Mouse (Mus musculus) brown adipose tissue, adult 24 weeks (tissue): Measurements from ENCODE around the gene Fer. TPM values are rescaled to one million over a fixed set of nuclear protein-coding genes. Genes with fewer than 3 reads are reported as not detected.

Source experiments
- H3K27ac ChIP-seq: fragments of 200-500 bp; replicated peaks from 2 replicates; pipeline ENCODE4 v1.5.1; 2012; ENCODE audit warnings: low read depth, mild to moderate bottlenecking, low read length
- H3K4me1 ChIP-seq: fragments of 200-500 bp; 2 replicates; pipeline ENCODE4 v1.6.1; 2012; ENCODE audit warnings: low read length, mixed read lengths; ENCODE audit not compliant: control insufficient read depth, insufficient read depth, insufficient read length
- H3K4me3 ChIP-seq: fragments of 200-500 bp; 2 replicates; pipeline ENCODE4 v1.5.1; 2012; ENCODE audit warnings: low read depth, mild to moderate bottlenecking, low read length, moderate library complexity; ENCODE audit not compliant: insufficient read depth
- polyA plus RNA-seq: library from polyadenylated mRNA; stranded (reverse); fragments of >200 nt; gene quantifications from 2 replicates; pipeline ENCODE4 v1.2.4, GENCODE M21; 2012; ENCODE audit not compliant: missing spikeins, insufficient read depth, insufficient read length

Gene Fer
- polyA plus RNA-seq, 1 experiment: 10.2 TPM

- Histone ChIP-seq H3K4me3 (no peak overlapping the region), H3K27ac (no peak overlapping the region), H3K4me1 (no peaks in the 10 kb centered on the region)
Measured at GRCm38 (mm10) chr17:63921601-63922203, 58.8 kb downstream of the Fer start.

- Histone ChIP-seq H3K4me3 (no peak overlapping the region), H3K4me1 (0 out of 2 replicates have a peak, but pooled peaks cover 1% of the 10 kb centered on the region), H3K27ac (no peak overlapping the region)
Measured at GRCm38 (mm10) chr17:63925581-63925980, 62.7 kb downstream of the Fer start.

- Histone ChIP-seq H3K4me1 (0 out of 2 replicates have a peak, but pooled peaks cover 2% of the 10 kb centered on the region), H3K27ac (no peak overlapping the region), H3K4me3 (no peak overlapping the region)
Measured at GRCm38 (mm10) chr17:63930634-63931033, 67.8 kb downstream of the Fer start.

GRCm38 (mm10) chr17:63931556-63931955 is 68.7 kb downstream of the Fer start:
- 0 out of 2 replicates have a peak, but pooled peaks cover 2% of the 10 kb centered on the region for H3K4me1 ChIP-seq
- no peak overlapping the region for H3K27ac ChIP-seq
- no peak overlapping the region for H3K4me3 ChIP-seq

- Histone ChIP-seq H3K4me1 (0 out of 2 replicates have a peak, but pooled peaks cover 2% of the 10 kb centered on the region), H3K27ac (no peak overlapping the region), H3K4me3 (no peak overlapping the region)
Measured at GRCm38 (mm10) chr17:63935408-63935807, 72.5 kb downstream of the Fer start.

- Histone ChIP-seq H3K27ac (no peak overlapping the region), H3K4me1 (no peaks in the 10 kb centered on the region), H3K4me3 (no peak overlapping the region)
Measured at GRCm38 (mm10) chr17:63937886-63938285, 75.0 kb downstream of the Fer start.

GRCm38 (mm10) chr17:63946772-63947171 is 83.9 kb downstream of the Fer start:
- Histone ChIP-seq H3K27ac (no peak overlapping the region), H3K4me3 (no peak overlapping the region), H3K4me1 (no peaks in the 10 kb centered on the region)

- Histone ChIP-seq H3K27ac (no peak overlapping the region), H3K4me3 (no peak overlapping the region), H3K4me1 (no peaks in the 10 kb centered on the region)
Measured at GRCm38 (mm10) chr17:63948811-63949210, 85.9 kb downstream of the Fer start.

- no peaks in the 10 kb centered on the region for H3K4me1 ChIP-seq
- H3K27ac ChIP-seq: no peak overlapping the region
- H3K4me3 ChIP-seq: no peak overlapping the region
Measured at GRCm38 (mm10) chr17:63951436-63951835, 88.6 kb downstream of the Fer start.

- no peak overlapping the region for H3K27ac ChIP-seq
- no peaks in the 10 kb centered on the region for H3K4me1 ChIP-seq
- H3K4me3 ChIP-seq: no peak overlapping the region
Measured at GRCm38 (mm10) chr17:63967091-63967490, 104.2 kb downstream of the Fer start.

- Histone ChIP-seq H3K4me1 (no peaks in the 10 kb centered on the region), H3K27ac (no peak overlapping the region), H3K4me3 (no peak overlapping the region)
Measured at GRCm38 (mm10) chr17:63969448-63969847, 106.6 kb downstream of the Fer start.

GRCm38 (mm10) chr17:63970239-63970638 is 107.4 kb downstream of the Fer start:
- H3K4me3 ChIP-seq: no peak overlapping the region
- H3K27ac ChIP-seq: no peak overlapping the region
- no peaks in the 10 kb centered on the region for H3K4me1 ChIP-seq

GRCm38 (mm10) chr17:63970939-63971338 is 108.1 kb downstream of the Fer start:
- Histone ChIP-seq H3K4me1 (no peaks in the 10 kb centered on the region), H3K27ac (no peak overlapping the region), H3K4me3 (no peak overlapping the region)

GRCm38 (mm10) chr17:63972181-63972580 is 109.3 kb downstream of the Fer start:
- H3K27ac ChIP-seq: no peak overlapping the region
- no peaks in the 10 kb centered on the region for H3K4me1 ChIP-seq
- H3K4me3 ChIP-seq: no peak overlapping the region

GRCm38 (mm10) chr17:63973806-63974205 is 110.9 kb downstream of the Fer start:
- Histone ChIP-seq H3K4me1 (no peaks in the 10 kb centered on the region), H3K27ac (no peak overlapping the region), H3K4me3 (no peak overlapping the region)

- no peaks in the 10 kb centered on the region for H3K4me1 ChIP-seq
- H3K27ac ChIP-seq: no peak overlapping the region
- H3K4me3 ChIP-seq: no peak overlapping the region
Measured at GRCm38 (mm10) chr17:63974253-63974652, 111.4 kb downstream of the Fer start.
